Mouse (Mus musculus) midbrain, postnatal 0 days (tissue): ENCODE results near the gene Odf3l2. TPM values are rescaled to one million over a fixed set of nuclear protein-coding genes. Genes with fewer than 3 reads are reported as not detected.

ENCODE experiments used
- ATAC-seq: fragments of 200-750 bp; cut with Nextera tagmentation; 2 replicates; pipeline ENCODE4 v1.8.0; 2017; ENCODE audit warnings: moderate number of reproducible peaks, mild to moderate bottlenecking, moderate TSS enrichment, moderate library complexity; ENCODE audit not compliant: low FRiP score
- DNase-seq: peaks from one replicate; pipeline ENCODE4 v3.0.0-alpha.2; 2015; ENCODE audit warnings: low spot score
- H3K27ac ChIP-seq: fragments of 300-500 bp; sonication (generic); 2 replicates; pipeline ENCODE4 v1.5.1; 2014; ENCODE audit warnings: low read depth, mild to moderate bottlenecking, low read length, mixed read lengths
- H3K27me3 ChIP-seq: fragments of 300-500 bp; sonication (generic); 2 replicates; pipeline ENCODE4 v1.6.1; 2014; ENCODE audit warnings: low read length, control low read depth, mixed read lengths; ENCODE audit not compliant: insufficient read depth
- H3K36me3 ChIP-seq: fragments of 300-500 bp; sonication (generic); 2 replicates; pipeline ENCODE4 v1.6.1; 2014; ENCODE audit warnings: low read length, control low read depth, mixed read lengths; ENCODE audit not compliant: insufficient read depth
- H3K4me1 ChIP-seq: fragments of 300-500 bp; sonication (generic); 2 replicates; pipeline ENCODE4 v1.6.1; 2014; ENCODE audit warnings: mild to moderate bottlenecking, control low read depth, antibody characterized with exemption, low read length, mixed read lengths; ENCODE audit not compliant: insufficient read depth
- H3K4me2 ChIP-seq: fragments of 300-500 bp; sonication (generic); 2 replicates; pipeline ENCODE4 v1.6.1; 2014; ENCODE audit warnings: low read depth, mild to moderate bottlenecking, low read length, mixed read lengths; ENCODE audit not compliant: poor library complexity, severe bottlenecking
- H3K4me3 ChIP-seq: fragments of 300-500 bp; sonication (generic); 2 replicates; pipeline ENCODE4 v1.5.1; 2014; ENCODE audit warnings: low read depth, mild to moderate bottlenecking, low read length, moderate library complexity
- H3K9ac ChIP-seq: fragments of 300-500 bp; sonication (generic); replicated peaks from 2 replicates; pipeline ENCODE4 v1.6.1; 2014; ENCODE audit warnings: mild to moderate bottlenecking, low read length, moderate library complexity, mixed read lengths; ENCODE audit not compliant: poor library complexity, severe bottlenecking
- H3K9me3 ChIP-seq: fragments of 300-500 bp; sonication (generic); 2 replicates; pipeline ENCODE4 v1.6.1; 2016; ENCODE audit warnings: low read length, control low read depth
- CTCF ChIP-seq: IDR thresholded peaks from 2 replicates; pipeline ENCODE4 v1.5.1; 2016; ENCODE audit warnings: antibody characterized with exemption, mild to moderate bottlenecking
- WGBS: fragments of 180-500 bp; shearing (Covaris S2); extraction: QIAGEN DNeasy Blood & Tissue Kit; methylation state at CpG from one replicate; pipeline ENCODE4 v1.1.7; 2014; 5-methylcytosine and 5-hydroxymethylcytosine counted together
- polyA plus RNA-seq: library from polyadenylated mRNA; unstranded; fragments of >200 nt; fragmentation: Nextera tagmentation; extraction: Ambion mirVana; gene quantifications from 2 replicates; pipeline ENCODE4 v1.2.1, GENCODE M21; 2015
- total RNA-seq: library from RNA; depleted of rRNA; stranded (reverse); fragments of >200 nt; gene quantifications from 2 replicates; pipeline ENCODE4 v1.2.3, GENCODE M21; 2014

The Odf3l2 gene
- total and polyA plus RNA-seq, 2 experiments from 2014 or later: 2.1 TPM; not detected in 1

GRCm38 (mm10) chr10:79660298-79660697, 14.8 kb upstream of the Odf3l2 start:
- no peak overlapping the region for H3K4me2 ChIP-seq
- no peak for ATAC-seq
- peaks cover 7% of the 10 kb centered on the region; the same call in 1 of the 2 replicates for H3K4me1 ChIP-seq
- peak; percentile 63 for TF ChIP-seq CTCF
- 72% methylated on average over 2 of the region's 2 CpGs for WGBS
- DNase-seq: no peak
- H3K9ac ChIP-seq: no peak overlapping the region
- H3K4me3 ChIP-seq: no peak overlapping the region
- no peaks in the 10 kb centered on the region for H3K27me3 ChIP-seq
- H3K36me3 ChIP-seq: no peaks in the 10 kb centered on the region
- no peaks in the 10 kb centered on the region for H3K9me3 ChIP-seq
- H3K27ac ChIP-seq: no peak overlapping the region

GRCm38 (mm10) chr10:79658829-79659228, 13.3 kb upstream of the Odf3l2 start:
- H3K27ac ChIP-seq: no peak overlapping the region
- DNase-seq (no peak), ATAC-seq (no peak)
- H3K9me3 ChIP-seq: no peaks in the 10 kb centered on the region
- peak; percentile 59 for TF ChIP-seq CTCF
- peaks cover 18% of the 10 kb centered on the region; the same call in 1 of the 2 replicates for H3K4me1 ChIP-seq
- H3K36me3 ChIP-seq: no peaks in the 10 kb centered on the region
- no peak overlapping the region for H3K9ac ChIP-seq
- no peak overlapping the region for H3K4me3 ChIP-seq
- H3K27me3 ChIP-seq: no peaks in the 10 kb centered on the region
- no peak overlapping the region for H3K4me2 ChIP-seq
- 9% methylated on average over 4 of the region's 4 CpGs for WGBS

GRCm38 (mm10) chr10:79654946-79655395, 9.4 kb upstream of the Odf3l2 start:
- DNase-seq: peak; percentile 75
- TF ChIP-seq CTCF: no peak
- no peak overlapping the region for H3K4me2 ChIP-seq

GRCm38 (mm10) chr10:79652789-79653188, 7.3 kb upstream of the Odf3l2 start:
- Histone ChIP-seq H3K4me1 (peaks cover 18% of the 10 kb centered on the region; the same call in 1 of the 2 replicates), H3K36me3 (no peaks in the 10 kb centered on the region), H3K27ac (no peak overlapping the region), H3K4me3 (no peak overlapping the region), H3K9me3 (no peaks in the 10 kb centered on the region), H3K9ac (no peak overlapping the region), H3K4me2 (no peak overlapping the region), H3K27me3 (no peaks in the 10 kb centered on the region)
- ATAC-seq: no peak
- no peak for TF ChIP-seq CTCF
- WGBS: 80% methylated on average over 7 of the region's 7 CpGs
- no peak for DNase-seq

More at GRCm38 (mm10) chr10:79654946-79655395, 9.4 kb upstream of the Odf3l2 start:
- H3K4me3 ChIP-seq: no peak overlapping the region
- H3K4me1 ChIP-seq: peaks cover 18% of the 10 kb centered on the region; the same call in 1 of the 2 replicates
- no peaks in the 10 kb centered on the region for H3K9me3 ChIP-seq
- no peaks in the 10 kb centered on the region for H3K36me3 ChIP-seq
- peak; percentile 90 for ATAC-seq
- peak overlapping the region; percentile 83 for H3K27ac ChIP-seq
- WGBS: 0% methylated on average over 1 of the region's 1 CpGs
- H3K9ac ChIP-seq: no peak overlapping the region
- no peaks in the 10 kb centered on the region for H3K27me3 ChIP-seq

GRCm38 (mm10) chr10:79649070-79649751, 3.7 kb upstream of the Odf3l2 start:
- TF ChIP-seq CTCF: peak; percentile 95
- Histone ChIP-seq H3K27me3 (no peaks in the 10 kb centered on the region), H3K27ac (no peak overlapping the region), H3K4me2 (no peak overlapping the region), H3K4me3 (no peak overlapping the region), H3K9me3 (no peaks in the 10 kb centered on the region), H3K4me1 (peaks cover 1% of the 10 kb centered on the region; the same call in 1 of the 2 replicates), H3K9ac (no peak overlapping the region), H3K36me3 (no peaks in the 10 kb centered on the region)
- ATAC-seq (no peak), DNase-seq (peak; percentile 77)
- 33% methylated on average over 7 of the region's 7 CpGs for WGBS
